Mouse (Mus musculus) hindbrain, postnatal 0 days (tissue): Measurements from ENCODE around the gene Dip2c. TPM values are rescaled to one million over a fixed set of nuclear protein-coding genes. Genes with fewer than 3 reads are reported as not detected.

Source experiments
- ATAC-seq: fragments of 200-750 bp; cut with Nextera tagmentation; 2 replicates; pipeline ENCODE4 v1.8.0; 2017; ENCODE audit warnings: mild to moderate bottlenecking, moderate TSS enrichment, moderate library complexity
- DNase-seq: peaks from one replicate; pipeline ENCODE4 v3.0.0-alpha.2; 2015; ENCODE audit warnings: low spot score
- H3K27ac ChIP-seq: fragments of 300-500 bp; sonication (generic); 2 replicates; pipeline ENCODE4 v1.5.1; 2014; ENCODE audit warnings: mild to moderate bottlenecking
- H3K27me3 ChIP-seq: fragments of 300-500 bp; sonication (generic); 2 replicates; pipeline ENCODE4 v1.6.1; 2014; ENCODE audit warnings: low read length, mixed read lengths; ENCODE audit not compliant: insufficient read depth
- H3K36me3 ChIP-seq: fragments of 300-500 bp; sonication (generic); 2 replicates; pipeline ENCODE4 v1.6.1; 2014; ENCODE audit warnings: low read length, mixed read lengths; ENCODE audit not compliant: insufficient read depth
- H3K4me1 ChIP-seq: fragments of 300-500 bp; sonication (generic); 2 replicates; pipeline ENCODE4 v1.6.1; 2014; ENCODE audit warnings: antibody characterized with exemption, low read length, mixed read lengths; ENCODE audit not compliant: insufficient read depth
- H3K4me2 ChIP-seq: fragments of 300-500 bp; sonication (generic); 2 replicates; pipeline ENCODE4 v1.6.1; 2014; ENCODE audit warnings: low read depth, mild to moderate bottlenecking, low read length, moderate library complexity, mixed read lengths
- H3K4me3 ChIP-seq: fragments of 300-500 bp; sonication (generic); 2 replicates; pipeline ENCODE4 v1.5.1; 2014; ENCODE audit warnings: low read length
- H3K9ac ChIP-seq: fragments of 300-500 bp; sonication (generic); replicated peaks from 2 replicates; pipeline ENCODE4 v1.6.1; 2014; ENCODE audit warnings: mild to moderate bottlenecking, low read length, moderate library complexity, mixed read lengths
- H3K9me3 ChIP-seq: fragments of 300-500 bp; sonication (generic); 2 replicates; pipeline ENCODE4 v1.6.1; 2016; ENCODE audit warnings: low read length, mixed read lengths
- CTCF ChIP-seq: IDR thresholded peaks from 2 replicates; pipeline ENCODE4 v1.5.1; 2016; ENCODE audit warnings: antibody characterized with exemption, control low read depth, low read depth
- WGBS: fragments of 180-500 bp; shearing (Covaris S2); extraction: QIAGEN DNeasy Blood & Tissue Kit; methylation state at CpG from one replicate; pipeline ENCODE4 v1.1.7; 2014; 5-methylcytosine and 5-hydroxymethylcytosine counted together
- polyA plus RNA-seq: library from polyadenylated mRNA; unstranded; fragments of >200 nt; fragmentation: Nextera tagmentation; extraction: Ambion mirVana; gene quantifications from 2 replicates; pipeline ENCODE4 v1.2.1, GENCODE M21; 2015
- total RNA-seq: library from RNA; depleted of rRNA; stranded (reverse); fragments of >200 nt; gene quantifications from 2 replicates; pipeline ENCODE4 v1.2.3, GENCODE M21; 2014

Gene Dip2c
- total and polyA plus RNA-seq, 2 experiments from 2014 or later: 9.2 to 73.6 TPM

GRCm38 (mm10) chr13:9388017-9388416, 111.7 kb downstream of the Dip2c start:
- 79% methylated on average over 2 of the region's 2 CpGs for WGBS
- ATAC-seq: no peak
- no peak for DNase-seq
- no peak overlapping the region for H3K4me3 ChIP-seq
- H3K36me3 ChIP-seq: no peaks in the 10 kb centered on the region
- H3K27me3 ChIP-seq: no peaks in the 10 kb centered on the region
- no peak overlapping the region for H3K9ac ChIP-seq
- H3K27ac ChIP-seq: no peak overlapping the region
- TF ChIP-seq CTCF: no peak
- H3K9me3 ChIP-seq: no peaks in the 10 kb centered on the region
- no peaks in the 10 kb centered on the region for H3K4me1 ChIP-seq
- H3K4me2 ChIP-seq: no peak overlapping the region

- Histone ChIP-seq H3K4me1 (no peaks in the 10 kb centered on the region), H3K9ac (no peak overlapping the region), H3K4me2 (no peak overlapping the region), H3K27me3 (no peaks in the 10 kb centered on the region), H3K27ac (no peak overlapping the region), H3K4me3 (no peak overlapping the region), H3K36me3 (no peaks in the 10 kb centered on the region), H3K9me3 (no peaks in the 10 kb centered on the region)
- peak; percentile 51 for TF ChIP-seq CTCF
- ATAC-seq (no peak), DNase-seq (no peak)
- 98% methylated on average over 1 of the region's 1 CpGs for WGBS
These were observed 113.0 kb downstream of the Dip2c start for GRCm38 (mm10) chr13:9389334-9389733.

- Histone ChIP-seq H3K9me3 (no peaks in the 10 kb centered on the region), H3K4me3 (no peak overlapping the region), H3K4me1 (no peaks in the 10 kb centered on the region), H3K9ac (no peak overlapping the region), H3K4me2 (no peak overlapping the region), H3K36me3 (no peaks in the 10 kb centered on the region), H3K27ac (no peak overlapping the region), H3K27me3 (no peaks in the 10 kb centered on the region)
- DNase-seq (no peak), ATAC-seq (no peak)
- 46% methylated on average over 5 of the region's 5 CpGs for WGBS
- TF ChIP-seq CTCF: no peak
These were observed 114.0 kb downstream of the Dip2c start for GRCm38 (mm10) chr13:9390204-9390804.

- Histone ChIP-seq H3K36me3 (no peaks in the 10 kb centered on the region), H3K27me3 (no peaks in the 10 kb centered on the region), H3K4me2 (no peak overlapping the region), H3K27ac (no peak overlapping the region), H3K4me3 (no peak overlapping the region), H3K9ac (no peak overlapping the region), H3K4me1 (no peaks in the 10 kb centered on the region), H3K9me3 (no peaks in the 10 kb centered on the region)
- no peak for ATAC-seq
- DNase-seq: no peak
- no peak for TF ChIP-seq CTCF
- WGBS: 88% methylated on average over 3 of the region's 3 CpGs
These were observed 117.1 kb downstream of the Dip2c start for GRCm38 (mm10) chr13:9393470-9393869.

GRCm38 (mm10) chr13:9395286-9395685, 119.0 kb downstream of the Dip2c start:
- DNase-seq (no peak), ATAC-seq (no peak)
- no peaks in the 10 kb centered on the region for H3K9me3 ChIP-seq
- no peaks in the 10 kb centered on the region for H3K27me3 ChIP-seq
- 63% methylated on average over 1 of the region's 1 CpGs for WGBS
- no peak overlapping the region for H3K4me3 ChIP-seq
- H3K27ac ChIP-seq: no peak overlapping the region
- no peaks in the 10 kb centered on the region for H3K36me3 ChIP-seq
- H3K9ac ChIP-seq: no peak overlapping the region
- H3K4me2 ChIP-seq: no peak overlapping the region
- no peaks in the 10 kb centered on the region; the same call in 1 of the 2 replicates for H3K4me1 ChIP-seq
- no peak for TF ChIP-seq CTCF

GRCm38 (mm10) chr13:9398846-9399245, 122.5 kb downstream of the Dip2c start:
- H3K9me3 ChIP-seq: no peaks in the 10 kb centered on the region
- H3K9ac ChIP-seq: no peak overlapping the region
- ATAC-seq: no peak
- no peak overlapping the region for H3K27ac ChIP-seq
- H3K4me2 ChIP-seq: no peak overlapping the region
- H3K27me3 ChIP-seq: no peaks in the 10 kb centered on the region
- H3K4me1 ChIP-seq: no peaks in the 10 kb centered on the region; the same call in 1 of the 2 replicates
- no peak for DNase-seq
- no peak overlapping the region for H3K4me3 ChIP-seq
- 14% methylated on average over 1 of the region's 1 CpGs for WGBS
- TF ChIP-seq CTCF: no peak
- H3K36me3 ChIP-seq: no peaks in the 10 kb centered on the region

GRCm38 (mm10) chr13:9405399-9405798, 129.1 kb downstream of the Dip2c start:
- no peak overlapping the region for H3K4me3 ChIP-seq
- H3K4me2 ChIP-seq: no peak overlapping the region
- H3K4me1 ChIP-seq: no peaks in the 10 kb centered on the region
- no peaks in the 10 kb centered on the region for H3K9me3 ChIP-seq
- ATAC-seq: no peak
- 56% methylated on average over 1 of the region's 1 CpGs for WGBS
- DNase-seq: no peak
- H3K27me3 ChIP-seq: no peaks in the 10 kb centered on the region
- H3K36me3 ChIP-seq: no peaks in the 10 kb centered on the region
- no peak for TF ChIP-seq CTCF
- no peak overlapping the region for H3K27ac ChIP-seq
- no peak overlapping the region for H3K9ac ChIP-seq
